Comparison of ENCODE assay signal across 17 mouse cellular contexts in genomic region chr5:67404380-67404779, GRCm38 (mm10). TPM values are rescaled to one million over a fixed set of nuclear protein-coding genes. Genes with fewer than 3 reads are reported as not detected.
DNase-seq lines count a peak whose midpoint lies in the region; ATAC-seq and TF ChIP-seq lines count a peak whose summit lies in the region.
"Had no signal": no experiment of that assay in that cellular context is flagged by ENCODE, and none has a peak within 500 bp of the region (broad histone marks: within the 10 kb centered on the region; RNA-seq: fewer than 3 reads in every experiment).

No protein-coding gene starts in this region.

- H3K36me3 ChIP-seq in spleen, adult 2 months (ENCODE audit: control insufficient read depth, insufficient read depth, low read length), result no peaks in the 10 kb centered on the region
- H3K36me3 ChIP-seq in heart, embryonic 12.5 days, result peaks cover 34% of the 10 kb centered on the region
- H3K36me3 ChIP-seq: stomach, embryonic 15.5 days had no signal

- peak; percentile 50 for ATAC-seq in neutrophil, adult 5-6 weeks (ENCODE audit: extremely low read depth, insufficient number of reproducible peaks, low FRiP score, poor library complexity, severe bottlenecking)
- no peak for ATAC-seq in heart, embryonic 12.5 days (ENCODE audit: insufficient number of reproducible peaks, low FRiP score)
- ATAC-seq: forebrain, embryonic 16.5 days; intestine, postnatal 0 days; Patski had no signal

- H3K27ac ChIP-seq in spleen, adult 2 months (ENCODE audit: insufficient read depth, low read length), result no peak overlapping the region
- peak overlapping the region; percentile 25; the same call in 1 of the 2 replicates for H3K27ac ChIP-seq in bone marrow, adult 2 months (ENCODE audit: control insufficient read depth, insufficient read depth, low read depth, low read length, poor library complexity)
- H3K27ac ChIP-seq in heart, embryonic 12.5 days (ENCODE audit: poor library complexity, severe bottlenecking), result no peak overlapping the region
- H3K27ac ChIP-seq: hindbrain, embryonic 15.5 days; liver, embryonic 14.5 days; stomach, embryonic 15.5 days had no signal

- no peaks in the 10 kb centered on the region for H3K27me3 ChIP-seq in spleen, adult 2 months (ENCODE audit: control insufficient read depth, insufficient read depth, low read length)
- H3K27me3 ChIP-seq in heart, embryonic 12.5 days (replicated peaks), result no peaks in the 10 kb centered on the region
- H3K27me3 ChIP-seq: hindbrain, embryonic 15.5 days; stomach, embryonic 15.5 days had no signal

- no peak for TF ChIP-seq CTCF in spleen, adult 2 months (IDR thresholded peaks at IDR 0.05; ENCODE audit: extremely low read depth, insufficient read depth, insufficient read length, insufficient replicate concordance)
- TF ChIP-seq CTCF in bone marrow, adult 2 months (IDR thresholded peaks at IDR 0.05; ENCODE audit: control insufficient read depth, insufficient read depth, low read length), result no peak

- no peak overlapping the region for H3K4me2 ChIP-seq in heart, embryonic 12.5 days
- H3K4me2 ChIP-seq: hindbrain, embryonic 15.5 days; midbrain, embryonic 11.5 days; stomach, embryonic 15.5 days had no signal

- no peak for DNase-seq in spleen, adult 2 months (ENCODE audit: low read depth in 1 of 2, low spot score in 2 of 2)
- DNase-seq in spleen, postnatal 10 days (ENCODE audit: low spot score in 2 of 2), result no peak
- DNase-seq in left cerebral cortex, postnatal 14 days (ENCODE audit: low spot score in 2 of 2), result no peak
- DNase-seq in ovary, postnatal 10 days (ENCODE audit: low spot score), result no peak
- DNase-seq: cerebellum, adult 18-20 months; embryo, embryonic 11 days; lung, postnatal 10 days had no signal

- H3K4me1 ChIP-seq in spleen, adult 2 months (ENCODE audit: control insufficient read depth, insufficient read depth, insufficient read length), result peaks cover 11% of the 10 kb centered on the region; the same call in 1 of the 2 replicates
- H3K4me1 ChIP-seq in bone marrow, adult 2 months (ENCODE audit: control insufficient read depth, insufficient read depth, low read length), result no peaks in the 10 kb centered on the region; the same call in 1 of the 2 replicates
- H3K4me1 ChIP-seq in heart, embryonic 12.5 days (replicated peaks), result peaks cover 22% of the 10 kb centered on the region
- H3K4me1 ChIP-seq: hindbrain, embryonic 15.5 days; stomach, embryonic 15.5 days had no signal

- WGBS in spleen, adult 2 months, result 12% methylated on average over 7 of the region's 7 CpGs
- WGBS in bone marrow, adult 2 months, result 2% methylated on average over 7 of the region's 7 CpGs
- WGBS in heart, embryonic 12.5 days, result 73% methylated on average over 7 of the region's 7 CpGs

- no peak; the same call in 1 of the 2 replicates for TF ChIP-seq POLR2A in spleen, adult 2 months (IDR thresholded peaks at IDR 0.05; ENCODE audit: low read depth, low read length)
- TF ChIP-seq POLR2A in bone marrow, adult 2 months (IDR thresholded peaks at IDR 0.05; ENCODE audit: borderline replicate concordance, control insufficient read depth, low read depth, low read length), result no peak

- peak overlapping the region; percentile 26; the same call in 1 of the 2 replicates for H3K4me3 ChIP-seq in spleen, adult 2 months (ENCODE audit: extremely low read depth, insufficient read depth, insufficient read length)
- H3K4me3 ChIP-seq in bone marrow, adult 2 months (replicated peaks; ENCODE audit: control insufficient read depth, low read depth, low read length), result no peak overlapping the region
- no peak overlapping the region for H3K4me3 ChIP-seq in heart, embryonic 12.5 days
- H3K4me3 ChIP-seq: hindbrain, embryonic 15.5 days; stomach, embryonic 15.5 days had no signal

- intact Hi-C loops in left cerebral cortex, postnatal 14 days (cut with DNase I), result no loop called here

- H3K9ac ChIP-seq in heart, embryonic 12.5 days, result no peak overlapping the region
- H3K9ac ChIP-seq: hindbrain, embryonic 15.5 days; liver, embryonic 14.5 days; stomach, embryonic 15.5 days had no signal

- no peaks in the 10 kb centered on the region for H3K9me3 ChIP-seq in heart, embryonic 12.5 days (replicated peaks)
- H3K9me3 ChIP-seq: hindbrain, embryonic 15.5 days; stomach, embryonic 15.5 days had no signal

RNA-seq across cellular contexts. Expression of gene Bend4, which starts 23.7 kb away (rescaled TPM):
- 0.69 and 1.1 TPM in 2 replicates for polyA plus RNA-seq in spleen, adult 2 months (2012; rRNA removed)
- 0.47 and 1.00 TPM in 2 replicates for polyA plus RNA-seq in bone marrow, adult 2 months (2011; ENCODE audit: insufficient read depth, insufficient read length, low replicate concordance, missing spikeins)
- total RNA-seq in neutrophil, adult 5-6 weeks (2017), result 3.1 and 3.8 TPM in 2 replicates
- 19.8 and 20.8 TPM in 2 replicates for polyA plus RNA-seq in heart, embryonic 12.5 days (2016; fragmentation: Nextera tagmentation; extraction: Ambion mirVana)
- total RNA-seq in left cerebral cortex, postnatal 14 days (2021), result 1 to 10 TPM; 8.6 to 8.8 TPM

Comparison
In these comparisons a context has a peak if more than half of its experiments do, and no peak if none do; other contexts are left out.
1. RNA of gene Bend4, which starts 23.7 kb away (polyA plus RNA-seq): 19.8 to 20.8 TPM in heart, embryonic 12.5 days; 0.69 to 1.1 TPM in spleen, adult 2 months and 0.47 to 1.00 TPM in bone marrow, adult 2 months; every median in the first group is over 10 times any median in the second.